Mouse (Mus musculus) mouse embryonic stem cell (cell line): ENCODE results near the gene Lce3f.

Experiments
- in situ Hi-C, 2 experiments: fragments of 300-500 bp; cut with MboI; formaldehyde crosslinking; loops; 1 replicate in 1 of 2; 3 replicates in 1 of 2; pipeline ENCODE4 v1.14.3; 2019 to 2020; ENCODE audit warnings: low sequenced_read_pairs in 2 of 2, low pct_unique_long_range_greater_than_20kb in 1 of 2, mixed read lengths in 1 of 2; ENCODE audit not compliant: unreplicated experiment in 1 of 2

The Lce3f gene

GRCm38 (mm10) chr3:92991926-92992325, at the start of gene Lce3f:
Gene Lce3f (plus strand): TSS chr3:92992226.
- in situ Hi-C loops = no loop called here

GRCm38 (mm10) chr3:92944186-92944585, 47.8 kb upstream of the Lce3f start, which contains the start of gene Lce3c:
Gene Lce3c (plus strand): TSS chr3:92944486.
- in situ Hi-C loops = no loop called here

GRCm38 (mm10) chr3:92957090-92957489, 34.9 kb upstream of the Lce3f start, which contains the start of gene Lce3d:
Gene Lce3d (plus strand): TSS chr3:92957390.
- in situ Hi-C loops = no loop called here

- in situ Hi-C loops = no loop called here
Observed at GRCm38 (mm10) chr3:92966761-92967160, 25.3 kb upstream of the Lce3f start, which contains the start of gene Lce3e. Gene Lce3e (plus strand): TSS chr3:92967061.

- in situ Hi-C loops = no loop called here
Observed at GRCm38 (mm10) chr3:92978484-92978883, 13.5 kb upstream of the Lce3f start.

- in situ Hi-C loops = no loop called here
Observed at GRCm38 (mm10) chr3:92998691-92999090, 6.7 kb downstream of the Lce3f start.

GRCm38 (mm10) chr3:93000621-93001020, 8.6 kb downstream of the Lce3f start:
- in situ Hi-C loops = loop anchor here in 1 of 2 experiments (25.0 kb wide), 1 partner anchor 88 kb away; no protein-coding TSS in a partner anchor

- in situ Hi-C loops = loop anchor here in 1 of 2 experiments (25.0 kb wide), 1 partner anchor 91 kb away; no protein-coding TSS in a partner anchor
Observed at GRCm38 (mm10) chr3:93002843-93003242, 10.8 kb downstream of the Lce3f start.

GRCm38 (mm10) chr3:93014378-93014801, 22.4 kb downstream of the Lce3f start:
- in situ Hi-C loops = loop anchor here in 1 of 2 experiments (25.0 kb wide), 1 partner anchor 102 kb away; no protein-coding TSS in a partner anchor

- in situ Hi-C loops = loop anchor here in 1 of 2 experiments (25.0 kb wide), 1 partner anchor 103 kb away; no protein-coding TSS in a partner anchor
Observed at GRCm38 (mm10) chr3:93014871-93015270, 22.8 kb downstream of the Lce3f start.

- in situ Hi-C loops = loop anchor here in 1 of 2 experiments (25.0 kb wide), 1 partner anchor 103 kb away; no protein-coding TSS in a partner anchor
Observed at GRCm38 (mm10) chr3:93015460-93016104, 23.6 kb downstream of the Lce3f start, which contains the start of gene Crct1. Gene Crct1 (minus strand): TSS chr3:93015687.

GRCm38 (mm10) chr3:93018960-93019359, 26.9 kb downstream of the Lce3f start, which contains the start of gene Lce1m:
Gene Lce1m (minus strand): TSS chr3:93019060.
- in situ Hi-C loops = loop anchor here in 1 of 2 experiments (25.0 kb wide), 1 partner anchor 107 kb away; no protein-coding TSS in a partner anchor

GRCm38 (mm10) chr3:93021171-93021570, 29.1 kb downstream of the Lce3f start:
- in situ Hi-C loops = loop anchor here in 1 of 2 experiments (25.0 kb wide), 1 partner anchor 109 kb away; no protein-coding TSS in a partner anchor

- in situ Hi-C loops = loop anchor here in 1 of 2 experiments (25.0 kb wide), 1 partner anchor 111 kb away; no protein-coding TSS in a partner anchor
Observed at GRCm38 (mm10) chr3:93023411-93024184, 31.6 kb downstream of the Lce3f start.

- in situ Hi-C loops = no loop called here
Observed at GRCm38 (mm10) chr3:93025486-93025885, 33.5 kb downstream of the Lce3f start.

- in situ Hi-C loops = no loop called here
Observed at GRCm38 (mm10) chr3:93031450-93031849, 39.4 kb downstream of the Lce3f start.
